Mouse (Mus musculus): ENCODE results near the gene Scube3. TPM values are rescaled to one million over a fixed set of nuclear protein-coding genes. Genes with fewer than 3 reads are reported as not detected.

Gene Scube3
- polyA plus RNA-seq, 1 experiment from 2014 or later: 4.8 TPM

DNA sequence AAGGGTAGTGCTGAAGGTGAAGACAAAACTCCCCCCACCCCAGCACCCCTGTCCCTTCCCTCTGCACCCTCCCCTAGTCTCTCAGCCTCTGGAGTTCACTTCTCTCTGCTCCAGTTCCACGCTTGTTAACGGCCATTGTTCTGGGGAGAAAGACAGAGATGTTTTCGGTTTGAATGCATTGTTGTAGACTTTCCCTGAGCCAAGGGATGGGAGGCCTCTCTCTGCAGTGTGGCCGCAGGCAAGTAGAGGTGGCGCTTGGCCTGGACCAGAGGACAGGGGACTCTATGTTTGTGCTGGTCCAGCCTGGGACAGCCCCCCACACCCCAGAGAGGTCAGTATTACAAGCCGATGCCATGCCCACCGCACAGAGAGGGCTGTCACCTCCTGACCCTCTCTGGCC, 18.3 kb upstream of the Scube3 start:
- Histone ChIP-seq H3K27me3 (ENCODE audit: control insufficient read depth, insufficient read depth, low read length) (no peaks in the 10 kb centered on the region), H3K4me3 (ENCODE audit: low read depth, low read length) (no peak overlapping the region), H3K36me3 (ENCODE audit: control insufficient read depth, insufficient read depth, low read length) (no peaks in the 10 kb centered on the region), H3K4me1 (ENCODE audit: control insufficient read depth, insufficient read depth, low read length) (no peaks in the 10 kb centered on the region), H3K9me3 (ENCODE audit: control insufficient read depth, low read depth, low read length) (no peaks in the 10 kb centered on the region), H3K4me2 (replicated peaks; ENCODE audit: low read depth, low read length) (no peak overlapping the region), H3K27ac (ENCODE audit: low read length) (no peak overlapping the region), H3K9ac (replicated peaks; ENCODE audit: low read depth, low read length) (no peak overlapping the region)
- 50% methylated on average over 7 of the region's 7 CpGs for WGBS
- ATAC-seq (ENCODE audit: insufficient number of reproducible peaks, insufficient read depth, low FRiP score, low read depth): no peak

GRCm38 (mm10) chr17:28124368-28124767, 17.6 kb upstream of the Scube3 start:
- Histone ChIP-seq H3K27ac (ENCODE audit: low read length) (no peak overlapping the region), H3K4me1 (ENCODE audit: control insufficient read depth, insufficient read depth, low read length) (no peaks in the 10 kb centered on the region), H3K4me3 (ENCODE audit: low read depth, low read length) (no peak overlapping the region), H3K9ac (replicated peaks; ENCODE audit: low read depth, low read length) (no peak overlapping the region), H3K4me2 (replicated peaks; ENCODE audit: low read depth, low read length) (no peak overlapping the region), H3K36me3 (ENCODE audit: control insufficient read depth, insufficient read depth, low read length) (no peaks in the 10 kb centered on the region), H3K27me3 (ENCODE audit: control insufficient read depth, insufficient read depth, low read length) (no peaks in the 10 kb centered on the region), H3K9me3 (ENCODE audit: control insufficient read depth, low read depth, low read length) (no peaks in the 10 kb centered on the region)
- 54% methylated on average over 8 of the region's 8 CpGs for WGBS
- ATAC-seq (ENCODE audit: insufficient number of reproducible peaks, insufficient read depth, low FRiP score, low read depth): no peak

GRCm38 (mm10) chr17:28129796-28130195, 12.1 kb upstream of the Scube3 start:
- WGBS: 95% methylated on average over 5 of the region's 5 CpGs
- ATAC-seq (ENCODE audit: insufficient number of reproducible peaks, insufficient read depth, low FRiP score, low read depth): no peak

DNA sequence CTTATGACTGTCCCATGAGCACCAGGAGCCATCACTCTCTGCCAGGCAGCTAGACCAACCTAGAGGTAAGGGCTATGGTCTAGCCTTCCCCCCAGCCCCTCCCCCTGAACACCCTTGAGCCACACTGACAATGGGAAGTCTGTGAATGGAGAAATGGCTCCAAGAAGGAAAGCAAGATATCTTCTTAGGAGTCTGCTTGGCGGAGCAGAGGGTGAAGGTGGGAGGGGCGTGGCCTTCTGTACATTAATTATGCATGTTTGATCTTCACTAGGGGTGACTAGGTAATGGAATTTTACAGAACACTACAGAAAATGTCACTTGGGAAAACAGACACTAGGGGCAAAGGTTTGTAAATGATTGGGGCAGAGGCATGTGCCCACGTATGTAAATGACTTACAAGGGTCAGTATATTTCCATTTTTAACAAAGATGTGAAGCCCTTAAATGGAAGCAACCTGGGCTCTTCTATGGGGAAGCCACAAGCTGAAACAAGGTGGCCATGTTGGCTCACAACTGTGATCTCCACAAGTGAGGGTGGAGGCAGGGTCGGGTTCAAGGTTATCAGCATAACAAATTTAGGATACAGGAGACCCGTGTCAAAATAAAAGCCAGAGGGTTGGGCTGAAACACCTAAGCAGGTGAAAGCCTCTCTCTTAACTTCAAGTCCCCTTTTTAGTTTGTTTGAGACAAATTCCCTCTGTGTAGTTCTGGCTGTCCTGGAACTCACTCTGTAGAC, 11.4 kb upstream of the Scube3 start:
- Histone ChIP-seq H3K27me3 (ENCODE audit: control insufficient read depth, insufficient read depth, low read length) (no peaks in the 10 kb centered on the region), H3K9ac (replicated peaks; ENCODE audit: low read depth, low read length) (no peak overlapping the region), H3K4me1 (ENCODE audit: control insufficient read depth, insufficient read depth, low read length) (no peaks in the 10 kb centered on the region), H3K9me3 (ENCODE audit: control insufficient read depth, low read depth, low read length) (no peaks in the 10 kb centered on the region), H3K4me2 (replicated peaks; ENCODE audit: low read depth, low read length) (no peak overlapping the region), H3K4me3 (ENCODE audit: low read depth, low read length) (no peak overlapping the region), H3K27ac (ENCODE audit: low read length) (no peak overlapping the region), H3K36me3 (ENCODE audit: control insufficient read depth, insufficient read depth, low read length) (no peaks in the 10 kb centered on the region)
- 51% methylated on average over 5 of the region's 5 CpGs for WGBS
- no peak for ATAC-seq (ENCODE audit: insufficient number of reproducible peaks, insufficient read depth, low FRiP score, low read depth)

More at GRCm38 (mm10) chr17:28129796-28130195, 12.1 kb upstream of the Scube3 start:
- Histone ChIP-seq H3K4me1 (ENCODE audit: control insufficient read depth, insufficient read depth, low read length) (no peaks in the 10 kb centered on the region), H3K27ac (ENCODE audit: low read length) (no peak overlapping the region), H3K4me3 (ENCODE audit: low read depth, low read length) (no peak overlapping the region), H3K9ac (replicated peaks; ENCODE audit: low read depth, low read length) (no peak overlapping the region), H3K9me3 (ENCODE audit: control insufficient read depth, low read depth, low read length) (no peaks in the 10 kb centered on the region), H3K4me2 (replicated peaks; ENCODE audit: low read depth, low read length) (no peak overlapping the region), H3K27me3 (ENCODE audit: control insufficient read depth, insufficient read depth, low read length) (no peaks in the 10 kb centered on the region), H3K36me3 (ENCODE audit: control insufficient read depth, insufficient read depth, low read length) (no peaks in the 10 kb centered on the region)

DNA sequence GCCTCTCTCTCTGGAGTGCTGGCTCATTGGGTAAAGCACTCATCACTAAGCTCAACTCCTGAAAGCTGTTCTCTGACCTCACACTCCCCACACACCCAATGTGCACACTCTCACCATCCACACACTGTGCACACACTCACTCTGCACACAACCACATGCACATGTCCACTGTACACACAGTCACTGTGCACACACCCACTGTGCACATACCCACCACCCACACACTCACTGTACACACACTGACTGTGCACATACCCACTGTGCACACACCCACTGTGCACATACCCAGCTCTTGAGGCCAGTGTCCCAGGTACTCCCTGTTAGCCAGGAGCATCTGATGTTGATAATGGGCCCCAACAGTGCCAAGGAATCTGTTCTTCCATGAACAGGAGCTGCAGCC, 10.8 kb upstream of the Scube3 start:
- Histone ChIP-seq H3K4me2 (replicated peaks; ENCODE audit: low read depth, low read length) (no peak overlapping the region), H3K4me3 (ENCODE audit: low read depth, low read length) (no peak overlapping the region), H3K27me3 (ENCODE audit: control insufficient read depth, insufficient read depth, low read length) (no peaks in the 10 kb centered on the region), H3K27ac (ENCODE audit: low read length) (no peak overlapping the region), H3K9ac (replicated peaks; ENCODE audit: low read depth, low read length) (no peak overlapping the region), H3K36me3 (ENCODE audit: control insufficient read depth, insufficient read depth, low read length) (no peaks in the 10 kb centered on the region), H3K4me1 (ENCODE audit: control insufficient read depth, insufficient read depth, low read length) (no peaks in the 10 kb centered on the region), H3K9me3 (ENCODE audit: control insufficient read depth, low read depth, low read length) (no peaks in the 10 kb centered on the region)
- ATAC-seq (ENCODE audit: insufficient number of reproducible peaks, insufficient read depth, low FRiP score, low read depth): no peak

DNA sequence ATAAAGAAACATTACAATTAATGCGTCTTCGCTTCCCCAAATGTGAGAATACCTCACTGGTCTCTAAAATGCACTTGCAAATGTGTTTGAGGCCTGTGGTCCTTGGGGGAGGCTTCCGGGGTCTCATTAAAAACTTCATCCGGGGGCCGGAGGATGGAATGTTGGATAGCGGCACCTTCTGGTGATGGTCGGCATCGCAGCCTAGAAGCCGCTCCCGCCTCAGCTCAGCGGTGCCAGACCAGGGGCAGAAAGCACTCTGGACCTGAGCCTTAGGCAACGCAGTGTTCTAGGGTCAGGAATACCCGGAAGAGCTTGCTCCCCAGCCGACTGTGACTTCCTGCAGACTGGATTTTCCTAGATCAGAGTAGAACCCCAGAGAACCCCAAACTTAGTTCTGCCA, 8.7 kb upstream of the Scube3 start:
- no peak for ATAC-seq (ENCODE audit: insufficient number of reproducible peaks, insufficient read depth, low FRiP score, low read depth)
- H3K36me3 ChIP-seq (ENCODE audit: control insufficient read depth, insufficient read depth, low read length): no peaks in the 10 kb centered on the region
- H3K4me3 ChIP-seq (ENCODE audit: low read depth, low read length): no peak overlapping the region
- no peaks in the 10 kb centered on the region for H3K4me1 ChIP-seq (ENCODE audit: control insufficient read depth, insufficient read depth, low read length)
- H3K9me3 ChIP-seq (ENCODE audit: control insufficient read depth, low read depth, low read length): no peaks in the 10 kb centered on the region
- H3K27me3 ChIP-seq (ENCODE audit: control insufficient read depth, insufficient read depth, low read length): no peaks in the 10 kb centered on the region
- H3K9ac ChIP-seq (replicated peaks; ENCODE audit: low read depth, low read length): no peak overlapping the region
- peak overlapping the region; percentile 15; the same call in 1 of the 2 replicates for H3K4me2 ChIP-seq (replicated peaks; ENCODE audit: low read depth, low read length)
- H3K27ac ChIP-seq (ENCODE audit: low read length): no peak overlapping the region
- 6% methylated on average over 14 of the region's 14 CpGs for WGBS

GRCm38 (mm10) chr17:28135496-28135895, 6.4 kb upstream of the Scube3 start:
- H3K36me3 ChIP-seq (ENCODE audit: control insufficient read depth, insufficient read depth, low read length): no peaks in the 10 kb centered on the region
- no peak for ATAC-seq (ENCODE audit: insufficient number of reproducible peaks, insufficient read depth, low FRiP score, low read depth)
- 58% methylated on average over 3 of the region's 3 CpGs for WGBS
- no peaks in the 10 kb centered on the region for H3K4me1 ChIP-seq (ENCODE audit: control insufficient read depth, insufficient read depth, low read length)
- no peak overlapping the region for H3K4me3 ChIP-seq (ENCODE audit: low read depth, low read length)
- H3K27ac ChIP-seq (ENCODE audit: low read length): no peak overlapping the region
- H3K27me3 ChIP-seq (ENCODE audit: control insufficient read depth, insufficient read depth, low read length): no peaks in the 10 kb centered on the region
- no peak overlapping the region for H3K4me2 ChIP-seq (replicated peaks; ENCODE audit: low read depth, low read length)
- no peak overlapping the region for H3K9ac ChIP-seq (replicated peaks; ENCODE audit: low read depth, low read length)
- H3K9me3 ChIP-seq (ENCODE audit: control insufficient read depth, low read depth, low read length): no peaks in the 10 kb centered on the region

- no peaks in the 10 kb centered on the region for H3K4me1 ChIP-seq (ENCODE audit: control insufficient read depth, insufficient read depth, low read length)
- no peak overlapping the region for H3K4me2 ChIP-seq (replicated peaks; ENCODE audit: low read depth, low read length)
- ATAC-seq (ENCODE audit: insufficient number of reproducible peaks, insufficient read depth, low FRiP score, low read depth): no peak
- H3K36me3 ChIP-seq (ENCODE audit: control insufficient read depth, insufficient read depth, low read length): no peaks in the 10 kb centered on the region
- H3K9me3 ChIP-seq (ENCODE audit: control insufficient read depth, low read depth, low read length): no peaks in the 10 kb centered on the region
- no peak overlapping the region for H3K4me3 ChIP-seq (ENCODE audit: low read depth, low read length)
- no peaks in the 10 kb centered on the region for H3K27me3 ChIP-seq (ENCODE audit: control insufficient read depth, insufficient read depth, low read length)
- no peak overlapping the region for H3K9ac ChIP-seq (replicated peaks; ENCODE audit: low read depth, low read length)
- WGBS: 27% methylated on average over 5 of the region's 5 CpGs
- H3K27ac ChIP-seq (ENCODE audit: low read length): no peak overlapping the region
Measured at GRCm38 (mm10) chr17:28136266-28136665, 5.7 kb upstream of the Scube3 start.

- WGBS: 87% methylated on average over 8 of the region's 8 CpGs
- no peak overlapping the region for H3K4me2 ChIP-seq (replicated peaks; ENCODE audit: low read depth, low read length)
- H3K9me3 ChIP-seq (ENCODE audit: control insufficient read depth, low read depth, low read length): no peaks in the 10 kb centered on the region
- no peaks in the 10 kb centered on the region for H3K27me3 ChIP-seq (ENCODE audit: control insufficient read depth, insufficient read depth, low read length)
- H3K27ac ChIP-seq (ENCODE audit: low read length): no peak overlapping the region
- 0 out of 2 replicates have a peak, but pooled peaks cover 2% of the 10 kb centered on the region for H3K4me1 ChIP-seq (ENCODE audit: control insufficient read depth, insufficient read depth, low read length)
- no peaks in the 10 kb centered on the region for H3K36me3 ChIP-seq (ENCODE audit: control insufficient read depth, insufficient read depth, low read length)
- no peak overlapping the region for H3K9ac ChIP-seq (replicated peaks; ENCODE audit: low read depth, low read length)
- ATAC-seq (ENCODE audit: insufficient number of reproducible peaks, insufficient read depth, low FRiP score, low read depth): no peak
- H3K4me3 ChIP-seq (ENCODE audit: low read depth, low read length): no peak overlapping the region
Measured at GRCm38 (mm10) chr17:28138013-28138412, 3.9 kb upstream of the Scube3 start.

All from stomach, embryonic 14.5 days (tissue).